Mouse (Mus musculus): ENCODE measurements around the gene Armh1. TPM values are rescaled to one million over a fixed set of nuclear protein-coding genes. Genes with fewer than 3 reads are reported as not detected.

Armh1 gene
- 0.76 TPM for polyA plus RNA-seq (2015; fragmentation: Illumina TruSeq; extraction: RNeasy Lipid Tissue Mini Kit (QIAGEN cat#74804); ENCODE audit: low read depth, low replicate concordance)

GRCm38 (mm10) chr4:117251801-117252316 lies at the start of gene Armh1, which contains the start of gene Tmem53:
TSS of gene Armh1 (minus strand) at chr4:117252125.
TSS of gene Tmem53 (plus strand) at chr4:117251951.

GRCm38 (mm10) chr4:117181863-117182758 lies 69.8 kb downstream of the Armh1 start, which contains the start of gene Kif2c:
TSS of gene Kif2c (minus strand) at chr4:117182639.

Other genes starting within 250 kb of the Armh1 start
- gene Eif2b3, start 232.7 kb downstream of the Armh1 start, polyA plus RNA-seq (2015; fragmentation: Illumina TruSeq; extraction: RNeasy Lipid Tissue Mini Kit (QIAGEN cat#74804); ENCODE audit: low read depth, low replicate concordance): 20.6 TPM
- gene Ptch2, start 156.1 kb downstream of the Armh1 start, polyA plus RNA-seq (2015; fragmentation: Illumina TruSeq; extraction: RNeasy Lipid Tissue Mini Kit (QIAGEN cat#74804); ENCODE audit: low read depth, low replicate concordance): 0.61 TPM
- 14.5 TPM for gene Btbd19, start 126.4 kb downstream of the Armh1 start, polyA plus RNA-seq (2015; fragmentation: Illumina TruSeq; extraction: RNeasy Lipid Tissue Mini Kit (QIAGEN cat#74804); ENCODE audit: low read depth, low replicate concordance)
- 1.4 TPM for gene Tctex1d4, start 125.3 kb downstream of the Armh1 start, polyA plus RNA-seq (2015; fragmentation: Illumina TruSeq; extraction: RNeasy Lipid Tissue Mini Kit (QIAGEN cat#74804); ENCODE audit: low read depth, low replicate concordance)
- 11.0 TPM for gene Plk3, start 118.2 kb downstream of the Armh1 start, polyA plus RNA-seq (2015; fragmentation: Illumina TruSeq; extraction: RNeasy Lipid Tissue Mini Kit (QIAGEN cat#74804); ENCODE audit: low read depth, low replicate concordance)
- gene Rps8, start 95.9 kb downstream of the Armh1 start, polyA plus RNA-seq (2015; fragmentation: Illumina TruSeq; extraction: RNeasy Lipid Tissue Mini Kit (QIAGEN cat#74804); ENCODE audit: low read depth, low replicate concordance): 859 TPM
- 0.30 TPM for gene Kif2c, start 69.5 kb downstream of the Armh1 start, polyA plus RNA-seq (2015; fragmentation: Illumina TruSeq; extraction: RNeasy Lipid Tissue Mini Kit (QIAGEN cat#74804); ENCODE audit: low read depth, low replicate concordance)
- gene Tmem53, start 174 bp downstream of the Armh1 start, polyA plus RNA-seq (2015; fragmentation: Illumina TruSeq; extraction: RNeasy Lipid Tissue Mini Kit (QIAGEN cat#74804); ENCODE audit: low read depth, low replicate concordance): 6.9 TPM
- gene Rnf220, start 244.9 kb upstream of the Armh1 start, polyA plus RNA-seq (2015; fragmentation: Illumina TruSeq; extraction: RNeasy Lipid Tissue Mini Kit (QIAGEN cat#74804); ENCODE audit: low read depth, low replicate concordance): 181 TPM